Mouse (Mus musculus) testis, postnatal 10 days (tissue): ENCODE measurements around the gene Rnf123.

Experiments used
- DNase-seq: peaks from one replicate; pipeline ENCODE4 v3.0.0; 2021; ENCODE audit warnings: low spot score

Gene Rnf123

GRCm38 (mm10) chr9:108062142-108062541 lies 21.0 kb downstream of the Rnf123 start:
- no peak for DNase-seq

GRCm38 (mm10) chr9:108058291-108058690 lies 24.9 kb downstream of the Rnf123 start:
- no peak for DNase-seq

- peak; percentile 47 for DNase-seq
Measured at GRCm38 (mm10) chr9:108057262-108057562, 25.9 kb downstream of the Rnf123 start.

GRCm38 (mm10) chr9:108056361-108057261 lies 26.5 kb downstream of the Rnf123 start:
- DNase-seq = peak; percentile 42

GRCm38 (mm10) chr9:108055661-108056237 lies 27.4 kb downstream of the Rnf123 start:
- peak; percentile 36 for DNase-seq

- DNase-seq = peak; percentile 32
Measured at GRCm38 (mm10) chr9:108055061-108055460, 28.1 kb downstream of the Rnf123 start.

- peak; percentile 43 for DNase-seq
Measured at GRCm38 (mm10) chr9:108054331-108055040, 28.7 kb downstream of the Rnf123 start.

GRCm38 (mm10) chr9:108053665-108054225 lies 29.4 kb downstream of the Rnf123 start:
- DNase-seq = peak; percentile 39

- peak; percentile 98 for DNase-seq
Measured at GRCm38 (mm10) chr9:108052885-108053664, 30.1 kb downstream of the Rnf123 start, which contains the start of gene Amigo3. Gene Amigo3, plus strand, starts transcription at chr9:108053159.

- DNase-seq = no peak
Measured at GRCm38 (mm10) chr9:108052411-108052810, 30.7 kb downstream of the Rnf123 start.

GRCm38 (mm10) chr9:108051931-108052220 lies 31.3 kb downstream of the Rnf123 start:
- no peak for DNase-seq

- DNase-seq = no peak
Measured at GRCm38 (mm10) chr9:108051184-108051930, 31.8 kb downstream of the Rnf123 start.

GRCm38 (mm10) chr9:108049561-108050251 lies 33.4 kb downstream of the Rnf123 start:
- no peak for DNase-seq

- peak; percentile 93 for DNase-seq
Measured at GRCm38 (mm10) chr9:108049016-108049455, 34.1 kb downstream of the Rnf123 start, which contains the start of gene Gmppb. Gene Gmppb, plus strand, starts transcription at chr9:108049242.

- no peak for DNase-seq
Measured at GRCm38 (mm10) chr9:108048566-108048955, 34.6 kb downstream of the Rnf123 start.

- DNase-seq = no peak
Measured at GRCm38 (mm10) chr9:108047601-108048565, 35.3 kb downstream of the Rnf123 start.

- no peak for DNase-seq
Measured at GRCm38 (mm10) chr9:108046582-108046981, 36.6 kb downstream of the Rnf123 start.

GRCm38 (mm10) chr9:108044751-108045492 lies 38.2 kb downstream of the Rnf123 start:
- DNase-seq = no peak
